15 mouse cellular contexts compared by ENCODE assay signal in genomic region chr4:4636258-4636657, GRCm38 (mm10).
"Had no signal": no experiment of that assay in that cellular context is flagged by ENCODE, and none has a peak within 500 bp of the region (broad histone marks: within the 10 kb centered on the region; RNA-seq: fewer than 3 reads in every experiment).

No protein-coding gene starts in this region.

- H3K4me2 ChIP-seq: liver, embryonic 11.5 days; liver, embryonic 15.5 days; lung, embryonic 14.5 days; midbrain, embryonic 11.5 days; midbrain, embryonic 15.5 days; neural tube, embryonic 13.5 days; stomach, embryonic 15.5 days had no signal

- H3K9ac ChIP-seq: liver, embryonic 15.5 days; lung, embryonic 14.5 days; midbrain, embryonic 15.5 days; neural tube, embryonic 13.5 days; stomach, embryonic 15.5 days had no signal

- ATAC-seq: midbrain, embryonic 15.5 days had no signal

- DNase-seq: kidney, adult 9 months; kidney, postnatal 14 days; left cerebral cortex, postnatal 4 days; lung, embryonic 14.5 days; lung, postnatal 10 days; right cerebral cortex, postnatal 14 days; thymus, postnatal 4 days had no signal

- H3K4me1 ChIP-seq: liver, embryonic 15.5 days; megakaryocyte, embryonic 14.5 days; midbrain, embryonic 15.5 days; stomach, embryonic 15.5 days had no signal

- H3K27ac ChIP-seq: liver, embryonic 15.5 days; macrophage; midbrain, embryonic 15.5 days; neural tube, embryonic 13.5 days; stomach, embryonic 15.5 days had no signal

- H3K36me3 ChIP-seq: liver, embryonic 15.5 days; midbrain, embryonic 15.5 days; neural tube, embryonic 13.5 days; stomach, embryonic 15.5 days had no signal

- H3K27me3 ChIP-seq: liver, embryonic 15.5 days; megakaryocyte, embryonic 14.5 days; midbrain, embryonic 15.5 days; neural tube, embryonic 13.5 days; stomach, embryonic 15.5 days had no signal

- H3K4me3 ChIP-seq: liver, embryonic 15.5 days; megakaryocyte, embryonic 14.5 days; midbrain, embryonic 15.5 days; neural tube, embryonic 13.5 days; stomach, embryonic 15.5 days had no signal

- H3K9me3 ChIP-seq: liver, embryonic 15.5 days; megakaryocyte, embryonic 14.5 days; midbrain, embryonic 15.5 days; neural tube, embryonic 13.5 days; stomach, embryonic 15.5 days had no signal
